Mouse (Mus musculus) G1E (cell line): ENCODE measurements around the gene Stx8.

ENCODE experiments used
- CTCF ChIP-seq: IDR thresholded peaks from 2 replicates; pipeline ENCODE4 v1.5.1; 2012; ENCODE audit warnings: low read depth, low read length, inconsistent platforms, mixed read lengths
- GATA1 ChIP-seq: IDR thresholded peaks from 2 replicates; pipeline ENCODE4 v1.6.1; 2012; ENCODE audit warnings: borderline replicate concordance, low read length, inconsistent platforms, mixed read lengths
- GATA2 ChIP-seq: IDR thresholded peaks from 2 replicates; pipeline ENCODE4 v1.6.1; 2012; ENCODE audit warnings: low read depth, low read length, inconsistent platforms, borderline replicate concordance
- POLR2AphosphoS5 ChIP-seq: IDR thresholded peaks from 2 replicates; pipeline ENCODE4 v1.6.1; 2012; ENCODE audit warnings: low read depth, low read length, inconsistent platforms; ENCODE audit not compliant: insufficient replicate concordance
- TAL1 ChIP-seq: conservative IDR thresholded peaks from 2 replicates; pipeline ENCODE4 v1.6.1; 2012; ENCODE audit warnings: low read depth, low read length, inconsistent platforms, mixed read lengths

DNA sequence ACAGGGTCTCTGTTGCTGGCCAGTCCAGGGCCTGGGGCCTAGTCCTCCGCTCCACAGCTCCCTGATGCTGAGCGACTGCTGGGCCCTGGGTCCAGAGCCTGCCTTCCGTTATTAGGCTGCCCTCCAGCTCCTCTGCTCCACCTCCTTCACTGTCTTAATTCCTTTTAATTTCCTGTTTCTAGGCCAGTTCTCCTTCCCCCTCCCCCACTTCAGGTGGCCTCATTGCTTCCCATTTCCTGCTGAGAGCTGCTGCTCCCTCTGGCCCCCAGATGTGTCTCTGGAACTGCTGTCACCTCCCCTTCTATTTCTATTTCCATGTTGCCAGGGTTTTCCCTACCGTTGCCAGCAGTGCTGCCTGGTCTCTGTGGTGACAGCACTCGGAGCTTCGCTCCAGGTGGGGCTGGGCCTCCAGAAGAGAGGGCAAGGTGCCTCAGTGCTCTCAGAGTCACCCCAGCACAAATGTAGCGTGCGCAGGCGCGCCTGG, 229.7 kb downstream of the Stx8 start:
- TF ChIP-seq TAL1 = no peak
- no peak for TF ChIP-seq CTCF
- TF ChIP-seq GATA1 = no peak
- no peak for TF ChIP-seq POLR2AphosphoS5
- TF ChIP-seq GATA2 = no peak
